Mouse (Mus musculus): ENCODE data around the gene Nmnat3. TPM values are rescaled to one million over a fixed set of nuclear protein-coding genes. Genes with fewer than 3 reads are reported as not detected.

Nmnat3 gene
- polyA plus RNA-seq, 1 experiment from 2014 or later, result 0.87 TPM

- Histone ChIP-seq H3K4me1 (ENCODE audit: control insufficient read depth, insufficient read depth, low read length) (no peaks in the 10 kb centered on the region), H3K27ac (replicated peaks; ENCODE audit: low read depth, low read length) (no peak overlapping the region), H3K4me3 (replicated peaks; ENCODE audit: low read depth, low read length) (no peak overlapping the region), H3K4me2 (ENCODE audit: low read length) (no peak overlapping the region), H3K36me3 (ENCODE audit: control insufficient read depth, insufficient read depth, low read length) (no peaks in the 10 kb centered on the region), H3K9ac (replicated peaks; ENCODE audit: low read length) (no peak overlapping the region), H3K9me3 (ENCODE audit: control insufficient read depth, low read length) (no peaks in the 10 kb centered on the region), H3K27me3 (ENCODE audit: control insufficient read depth, insufficient read depth, low read length) (no peaks in the 10 kb centered on the region)
- DNase-seq, result no peak
- WGBS, result 79% methylated on average over 4 of the region's 4 CpGs
- no peak for ATAC-seq (ENCODE audit: low FRiP score, low TSS enrichment)
Observed at GRCm38 (mm10) chr9:98415427-98415826, 128.2 kb downstream of the Nmnat3 start.

GRCm38 (mm10) chr9:98417919-98418318 is 130.7 kb downstream of the Nmnat3 start:
- ATAC-seq (ENCODE audit: low FRiP score, low TSS enrichment), result no peak
- no peak overlapping the region for H3K27ac ChIP-seq (replicated peaks; ENCODE audit: low read depth, low read length)

GRCm38 (mm10) chr9:98418346-98418745 is 131.1 kb downstream of the Nmnat3 start:
- DNase-seq, result no peak
- no peaks in the 10 kb centered on the region for H3K27me3 ChIP-seq (ENCODE audit: control insufficient read depth, insufficient read depth, low read length)
- H3K36me3 ChIP-seq (ENCODE audit: control insufficient read depth, insufficient read depth, low read length), result no peaks in the 10 kb centered on the region
- ATAC-seq (ENCODE audit: low FRiP score, low TSS enrichment), result no peak
- H3K27ac ChIP-seq (replicated peaks; ENCODE audit: low read depth, low read length), result no peak overlapping the region
- 97% methylated on average over 3 of the region's 3 CpGs for WGBS
- H3K9me3 ChIP-seq (ENCODE audit: control insufficient read depth, low read length), result no peaks in the 10 kb centered on the region
- no peak overlapping the region for H3K4me2 ChIP-seq (ENCODE audit: low read length)
- H3K4me1 ChIP-seq (ENCODE audit: control insufficient read depth, insufficient read depth, low read length), result no peaks in the 10 kb centered on the region
- no peak overlapping the region for H3K9ac ChIP-seq (replicated peaks; ENCODE audit: low read length)
- H3K4me3 ChIP-seq (replicated peaks; ENCODE audit: low read depth, low read length), result no peak overlapping the region

More at GRCm38 (mm10) chr9:98417919-98418318, 130.7 kb downstream of the Nmnat3 start:
- Histone ChIP-seq H3K4me3 (replicated peaks; ENCODE audit: low read depth, low read length) (no peak overlapping the region), H3K9me3 (ENCODE audit: control insufficient read depth, low read length) (no peaks in the 10 kb centered on the region), H3K4me2 (ENCODE audit: low read length) (no peak overlapping the region), H3K4me1 (ENCODE audit: control insufficient read depth, insufficient read depth, low read length) (no peaks in the 10 kb centered on the region), H3K36me3 (ENCODE audit: control insufficient read depth, insufficient read depth, low read length) (no peaks in the 10 kb centered on the region), H3K9ac (replicated peaks; ENCODE audit: low read length) (no peak overlapping the region), H3K27me3 (ENCODE audit: control insufficient read depth, insufficient read depth, low read length) (no peaks in the 10 kb centered on the region)
- WGBS, result 54% methylated on average over 7 of the region's 7 CpGs
- DNase-seq, result peak; percentile 51

- no peak for ATAC-seq (ENCODE audit: low FRiP score, low TSS enrichment)
- Histone ChIP-seq H3K4me1 (ENCODE audit: control insufficient read depth, insufficient read depth, low read length) (peaks cover 17% of the 10 kb centered on the region), H3K36me3 (ENCODE audit: control insufficient read depth, insufficient read depth, low read length) (no peaks in the 10 kb centered on the region), H3K9ac (replicated peaks; ENCODE audit: low read length) (no peak overlapping the region), H3K27me3 (ENCODE audit: control insufficient read depth, insufficient read depth, low read length) (0 out of 2 replicates have a peak, but pooled peaks cover 11% of the 10 kb centered on the region), H3K9me3 (ENCODE audit: control insufficient read depth, low read length) (no peaks in the 10 kb centered on the region), H3K27ac (replicated peaks; ENCODE audit: low read depth, low read length) (no peak overlapping the region), H3K4me2 (ENCODE audit: low read length) (no peak overlapping the region), H3K4me3 (replicated peaks; ENCODE audit: low read depth, low read length) (no peak overlapping the region)
- DNase-seq, result no peak
- 78% methylated on average over 1 of the region's 1 CpGs for WGBS
Observed at GRCm38 (mm10) chr9:98420666-98421065, 133.4 kb downstream of the Nmnat3 start.

GRCm38 (mm10) chr9:98421903-98422302 is 134.7 kb downstream of the Nmnat3 start:
- no peak overlapping the region for H3K27ac ChIP-seq (replicated peaks; ENCODE audit: low read depth, low read length)
- H3K36me3 ChIP-seq (ENCODE audit: control insufficient read depth, insufficient read depth, low read length), result no peaks in the 10 kb centered on the region
- no peaks in the 10 kb centered on the region for H3K9me3 ChIP-seq (ENCODE audit: control insufficient read depth, low read length)
- DNase-seq (no peak), ATAC-seq (ENCODE audit: low FRiP score, low TSS enrichment) (no peak)
- WGBS, result 72% methylated on average over 3 of the region's 3 CpGs
- H3K9ac ChIP-seq (replicated peaks; ENCODE audit: low read length), result no peak overlapping the region
- peaks cover 23% of the 10 kb centered on the region for H3K4me1 ChIP-seq (ENCODE audit: control insufficient read depth, insufficient read depth, low read length)
- H3K4me2 ChIP-seq (ENCODE audit: low read length), result no peak overlapping the region
- H3K27me3 ChIP-seq (ENCODE audit: control insufficient read depth, insufficient read depth, low read length), result 0 out of 2 replicates have a peak, but pooled peaks cover 11% of the 10 kb centered on the region
- no peak overlapping the region for H3K4me3 ChIP-seq (replicated peaks; ENCODE audit: low read depth, low read length)

GRCm38 (mm10) chr9:98422656-98423055 is 135.4 kb downstream of the Nmnat3 start, which contains the start of gene Rbp1:
TSS of gene Rbp1 (plus strand) at chr9:98422961.
- 88% methylated on average over 5 of the region's 5 CpGs for WGBS
- ATAC-seq (ENCODE audit: low FRiP score, low TSS enrichment), result no peak

GRCm38 (mm10) chr9:98423691-98424090 is 136.5 kb downstream of the Nmnat3 start:
- no peak for ATAC-seq (ENCODE audit: low FRiP score, low TSS enrichment)
- H3K36me3 ChIP-seq (ENCODE audit: control insufficient read depth, insufficient read depth, low read length), result no peaks in the 10 kb centered on the region
- no peak overlapping the region for H3K27ac ChIP-seq (replicated peaks; ENCODE audit: low read depth, low read length)
- no peak overlapping the region for H3K9ac ChIP-seq (replicated peaks; ENCODE audit: low read length)
- H3K9me3 ChIP-seq (ENCODE audit: control insufficient read depth, low read length), result no peaks in the 10 kb centered on the region
- 11% methylated on average over 4 of the region's 4 CpGs for WGBS
- DNase-seq, result no peak
- 0 out of 2 replicates have a peak, but pooled peaks cover 11% of the 10 kb centered on the region for H3K27me3 ChIP-seq (ENCODE audit: control insufficient read depth, insufficient read depth, low read length)
- H3K4me3 ChIP-seq (replicated peaks; ENCODE audit: low read depth, low read length), result no peak overlapping the region
- H3K4me2 ChIP-seq (ENCODE audit: low read length), result peak overlapping the region; percentile 71
- peaks cover 23% of the 10 kb centered on the region for H3K4me1 ChIP-seq (ENCODE audit: control insufficient read depth, insufficient read depth, low read length)

More at GRCm38 (mm10) chr9:98422656-98423055, 135.4 kb downstream of the Nmnat3 start, which contains the start of gene Rbp1:
- H3K36me3 ChIP-seq (ENCODE audit: control insufficient read depth, insufficient read depth, low read length), result no peaks in the 10 kb centered on the region
- H3K4me1 ChIP-seq (ENCODE audit: control insufficient read depth, insufficient read depth, low read length), result peaks cover 23% of the 10 kb centered on the region
- no peak for DNase-seq
- H3K4me3 ChIP-seq (replicated peaks; ENCODE audit: low read depth, low read length), result no peak within 1 kb of the TSS
- no peak within 1 kb of the TSS for H3K9ac ChIP-seq (replicated peaks; ENCODE audit: low read length)
- peak within 1 kb of the TSS; percentile 71; the same call in 1 of the 2 replicates for H3K4me2 ChIP-seq (ENCODE audit: low read length)
- H3K27ac ChIP-seq (replicated peaks; ENCODE audit: low read depth, low read length), result no peak within 1 kb of the TSS
- no peaks in the 10 kb centered on the region for H3K9me3 ChIP-seq (ENCODE audit: control insufficient read depth, low read length)
- 0 out of 2 replicates have a peak, but pooled peaks cover 11% of the 10 kb centered on the region for H3K27me3 ChIP-seq (ENCODE audit: control insufficient read depth, insufficient read depth, low read length)

- Histone ChIP-seq H3K27me3 (ENCODE audit: control insufficient read depth, insufficient read depth, low read length) (0 out of 2 replicates have a peak, but pooled peaks cover 11% of the 10 kb centered on the region), H3K9me3 (ENCODE audit: control insufficient read depth, low read length) (no peaks in the 10 kb centered on the region), H3K4me3 (replicated peaks; ENCODE audit: low read depth, low read length) (peak overlapping the region; percentile 42), H3K9ac (replicated peaks; ENCODE audit: low read length) (peak overlapping the region; percentile 49), H3K27ac (replicated peaks; ENCODE audit: low read depth, low read length) (no peak overlapping the region), H3K4me2 (ENCODE audit: low read length) (peak overlapping the region; percentile 71), H3K4me1 (ENCODE audit: control insufficient read depth, insufficient read depth, low read length) (peaks cover 23% of the 10 kb centered on the region), H3K36me3 (ENCODE audit: control insufficient read depth, insufficient read depth, low read length) (no peaks in the 10 kb centered on the region)
- DNase-seq (peak; percentile 49), ATAC-seq (ENCODE audit: low FRiP score, low TSS enrichment) (no peak)
- WGBS, result 5% methylated on average over 8 of the region's 8 CpGs
Observed at GRCm38 (mm10) chr9:98424291-98424690, 137.1 kb downstream of the Nmnat3 start.

GRCm38 (mm10) chr9:98424725-98425210 is 137.5 kb downstream of the Nmnat3 start:
- Histone ChIP-seq H3K4me1 (ENCODE audit: control insufficient read depth, insufficient read depth, low read length) (peaks cover 23% of the 10 kb centered on the region), H3K4me2 (ENCODE audit: low read length) (peak overlapping the region; percentile 71)
- ATAC-seq (ENCODE audit: low FRiP score, low TSS enrichment), result peak; percentile 61

More at GRCm38 (mm10) chr9:98424725-98425210, 137.5 kb downstream of the Nmnat3 start:
- peak overlapping the region; percentile 49 for H3K9ac ChIP-seq (replicated peaks; ENCODE audit: low read length)
- H3K9me3 ChIP-seq (ENCODE audit: control insufficient read depth, low read length), result no peaks in the 10 kb centered on the region
- H3K4me3 ChIP-seq (replicated peaks; ENCODE audit: low read depth, low read length), result peak overlapping the region; percentile 42
- peak; percentile 65 for DNase-seq
- no peaks in the 10 kb centered on the region for H3K36me3 ChIP-seq (ENCODE audit: control insufficient read depth, insufficient read depth, low read length)
- no peak overlapping the region for H3K27ac ChIP-seq (replicated peaks; ENCODE audit: low read depth, low read length)
- H3K27me3 ChIP-seq (ENCODE audit: control insufficient read depth, insufficient read depth, low read length), result 0 out of 2 replicates have a peak, but pooled peaks cover 11% of the 10 kb centered on the region
- WGBS, result under 1% methylated on average over 41 of the region's 42 CpGs

Measured in midbrain, embryonic 14.5 days (tissue).